Mouse (Mus musculus) regulatory T cell (primary cell): ENCODE measurements around the gene Tpx2.

Experiments used
- in situ Hi-C: fragments of 300-600 bp; cut with MboI, MseI; formaldehyde crosslinking; loops from one replicate; pipeline ENCODE4 v1.15.1; 2025; ENCODE audit warnings: high pct_unique_total_duplicates

Tpx2 gene

GRCm38 (mm10) chr2:152942898-152943515 lies 95.2 kb downstream of the Tpx2 start:
- in situ Hi-C loops = no loop called here

GRCm38 (mm10) chr2:152943568-152943967 lies 95.8 kb downstream of the Tpx2 start:
- in situ Hi-C loops = no loop called here

- in situ Hi-C loops = no loop called here
Observed at GRCm38 (mm10) chr2:152944013-152944412, 96.2 kb downstream of the Tpx2 start.
